Mouse (Mus musculus): ENCODE data around the gene Msantd1.

Gene Msantd1

DNA sequence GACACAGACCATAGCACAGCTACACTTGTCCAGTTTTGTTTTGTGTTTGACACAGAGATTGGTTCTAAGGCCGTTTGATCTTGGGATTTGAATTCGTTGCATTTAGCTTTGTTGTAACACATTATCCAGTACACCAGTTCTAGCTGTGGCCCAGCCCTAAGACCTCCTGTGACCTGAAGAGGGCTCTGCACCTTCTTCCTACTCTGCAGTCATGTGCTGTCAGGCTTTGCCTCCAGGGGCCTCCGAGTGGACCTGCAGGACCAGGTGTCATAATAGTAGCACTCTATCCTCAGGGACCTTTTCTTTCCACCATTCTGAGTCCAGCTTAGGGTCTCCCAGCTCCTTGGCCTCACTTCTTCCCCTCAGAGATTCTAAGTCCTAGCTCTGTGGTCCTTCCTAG is 64.7 kb downstream of the Msantd1 start:
- no peak for DNase-seq (ENCODE audit: low read depth, low spot score)

Measured in forelimb bud, embryonic 11.5 days (tissue).